10 mouse cellular contexts compared by ENCODE assay signal in genomic region chr8:13466989-13467388, GRCm38 (mm10). TPM values are rescaled to one million over a fixed set of nuclear protein-coding genes. Genes with fewer than 3 reads are reported as not detected.
DNase-seq lines count a peak whose midpoint lies in the region; ATAC-seq and TF ChIP-seq lines count a peak whose summit lies in the region.
"Had no signal": no experiment of that assay in that cellular context is flagged by ENCODE, and none has a peak within 500 bp of the region (broad histone marks: within the 10 kb centered on the region; RNA-seq: fewer than 3 reads in every experiment).

No protein-coding gene starts in this region.

- no peak overlapping the region for H3K4me3 ChIP-seq in gastrocnemius, adult 2 months
- H3K4me3 ChIP-seq in liver, postnatal 0 days (ENCODE audit: low read depth, low read length): no peak overlapping the region
- no peak overlapping the region for H3K4me3 ChIP-seq in liver, embryonic 12.5 days
- no peak overlapping the region for H3K4me3 ChIP-seq in ES-Bruce4 (ENCODE audit: low read depth, low read length)

- intact Hi-C loops in gastrocnemius, adult 2 months (cut with DNase I): no loop called here

- no peak for TF ChIP-seq POLR2A in ES-Bruce4 (IDR thresholded peaks at IDR 0.05; ENCODE audit: insufficient read depth, low read length)

- H3K27ac ChIP-seq in gastrocnemius, adult 2 months: no peak overlapping the region
- H3K27ac ChIP-seq in liver, postnatal 0 days (ENCODE audit: low read depth): no peak overlapping the region
- no peak overlapping the region for H3K27ac ChIP-seq in liver, embryonic 12.5 days
- no peak overlapping the region for H3K27ac ChIP-seq in ES-Bruce4 (ENCODE audit: insufficient read depth, low read length)

- H3K9me3 ChIP-seq in liver, postnatal 0 days (ENCODE audit: low read length): no peaks in the 10 kb centered on the region
- no peaks in the 10 kb centered on the region for H3K9me3 ChIP-seq in liver, embryonic 12.5 days (replicated peaks)
- no peaks in the 10 kb centered on the region for H3K9me3 ChIP-seq in ES-Bruce4 (replicated peaks; ENCODE audit: control insufficient read depth, insufficient read depth, low read length, poor library complexity, severe bottlenecking)

- no peak overlapping the region for H3K9ac ChIP-seq in liver, postnatal 0 days (replicated peaks)
- H3K9ac ChIP-seq in liver, embryonic 12.5 days: no peak overlapping the region
- H3K9ac ChIP-seq in ES-Bruce4 (ENCODE audit: low read depth, poor library complexity, severe bottlenecking): no peak overlapping the region

- DNase-seq in gastrocnemius, adult 2 months: no peak
- no peak for DNase-seq in gastrocnemius, postnatal 25 days
- no peak for DNase-seq in liver, postnatal 0 days
- peak; percentile 43 for DNase-seq in kidney, postnatal 14 days
- DNase-seq in testis, postnatal 14 days (ENCODE audit: low spot score): no peak
- DNase-seq in heart, adult 8-10 months (ENCODE audit: low spot score): no peak

- H3K36me3 ChIP-seq in liver, postnatal 0 days (replicated peaks; ENCODE audit: insufficient read depth, low read length): no peaks in the 10 kb centered on the region
- no peaks in the 10 kb centered on the region for H3K36me3 ChIP-seq in liver, embryonic 12.5 days
- H3K36me3 ChIP-seq in ES-Bruce4 (ENCODE audit: control insufficient read depth, insufficient read depth, low read length, poor library complexity, severe bottlenecking): no peaks in the 10 kb centered on the region

- 0 out of 2 replicates have a peak, but pooled peaks cover 3% of the 10 kb centered on the region for H3K4me1 ChIP-seq in liver, postnatal 0 days (ENCODE audit: insufficient read depth)
- no peaks in the 10 kb centered on the region for H3K4me1 ChIP-seq in liver, embryonic 12.5 days
- H3K4me1 ChIP-seq in ES-Bruce4 (ENCODE audit: control insufficient read depth, insufficient read depth, low read length): no peaks in the 10 kb centered on the region

- peak; percentile 60 for TF ChIP-seq CTCF in gastrocnemius, adult 2 months (IDR thresholded peaks at IDR 0.05)
- TF ChIP-seq CTCF in liver, postnatal 0 days (IDR thresholded peaks at IDR 0.05; ENCODE audit: low read depth): peak; percentile 60
- peak; percentile 20 for TF ChIP-seq CTCF in ES-Bruce4 (IDR thresholded peaks at IDR 0.05; ENCODE audit: low read depth, low read length)

- H3K4me2 ChIP-seq in liver, postnatal 0 days (ENCODE audit: low read depth, low read length): no peak overlapping the region
- no peak overlapping the region for H3K4me2 ChIP-seq in liver, embryonic 12.5 days

- no peak for TF ChIP-seq EP300 in liver, postnatal 0 days (IDR thresholded peaks at IDR 0.05; ENCODE audit: low read depth)
- TF ChIP-seq EP300 in ES-Bruce4 (IDR thresholded peaks at IDR 0.05; ENCODE audit: insufficient read depth, low read depth, low read length): no peak

- 62% methylated on average over 5 of the region's 5 CpGs for WGBS in liver, postnatal 0 days (ENCODE audit: insufficient replicate concordance)
- WGBS in liver, embryonic 12.5 days (ENCODE audit: insufficient replicate concordance): 58% methylated on average over 5 of the region's 5 CpGs

- no peak for ATAC-seq in liver, postnatal 0 days
- no peak for ATAC-seq in liver, embryonic 12.5 days
- ATAC-seq: inflammation-experienced regulatory T-cells, adult 6 months had no signal

- H3K27me3 ChIP-seq in liver, postnatal 0 days (ENCODE audit: insufficient read depth, low read length): no peaks in the 10 kb centered on the region
- H3K27me3 ChIP-seq in liver, embryonic 12.5 days (replicated peaks): no peaks in the 10 kb centered on the region
- H3K27me3 ChIP-seq in ES-Bruce4 (ENCODE audit: control insufficient read depth, insufficient read depth, low read length, poor library complexity, severe bottlenecking): no peaks in the 10 kb centered on the region

RNA-seq across cellular contexts. Expression of gene Gas6, which starts 27.3 kb away (rescaled TPM):
- total RNA-seq in gastrocnemius, adult 2 months (2021): 10 to 100 TPM; 63.4 to 87.3 TPM
- total RNA-seq in gastrocnemius, postnatal 25 days (2021): 10 to 100 TPM; 66.3 to 67.5 TPM
- 9.0 and 9.3 TPM in 2 replicates for polyA plus RNA-seq in liver, postnatal 0 days (2015; fragmentation: Nextera tagmentation; extraction: Ambion mirVana)
- 4.5 and 4.6 TPM in 2 replicates for polyA plus RNA-seq in liver, embryonic 12.5 days (2016; fragmentation: Nextera tagmentation; extraction: Ambion mirVana)
- polyA plus RNA-seq in ES-Bruce4 (2011; ENCODE audit: insufficient read depth, insufficient read length, low read depth, missing spikeins): 14.9 and 17.2 TPM in 2 replicates
- 100 to 1,000 TPM; 113 to 140 (median 124) TPM for total RNA-seq in heart, adult 8-10 months (2022)
- total RNA-seq: monocyte, adult 5-6 weeks had no signal
- polyA plus RNA-seq: inflammation-experienced regulatory T-cells, adult 6 months had no signal

RNA-seq across cellular contexts. Expression of gene Tmem255b, which starts 32.0 kb away (rescaled TPM):
- total RNA-seq in gastrocnemius, adult 2 months (2021): 1 to 10 TPM; 2.6 to 3.1 TPM
- total RNA-seq in gastrocnemius, postnatal 25 days (2021): 1 to 10 TPM; 3.5 to 3.9 TPM
- not detected in 2 replicates for polyA plus RNA-seq in liver, postnatal 0 days (2015; fragmentation: Nextera tagmentation; extraction: Ambion mirVana)
- polyA plus RNA-seq in liver, embryonic 12.5 days (2016; fragmentation: Nextera tagmentation; extraction: Ambion mirVana): not detected in 2 replicates
- not detected in 2 replicates for polyA plus RNA-seq in ES-Bruce4 (2011; ENCODE audit: insufficient read depth, insufficient read length, low read depth, missing spikeins)
- total RNA-seq in heart, adult 8-10 months (2022): 1 to 10 TPM; 3.7 to 7.5 (median 5.7) TPM
- total RNA-seq: monocyte, adult 5-6 weeks had no signal
- polyA plus RNA-seq: inflammation-experienced regulatory T-cells, adult 6 months had no signal
